Mouse (Mus musculus): ENCODE data around the gene Ocm. TPM values are rescaled to one million over a fixed set of nuclear protein-coding genes. Genes with fewer than 3 reads are reported as not detected.

The Ocm gene
- polyA plus RNA-seq, 1 experiment from 2014 or later = not detected

DNA sequence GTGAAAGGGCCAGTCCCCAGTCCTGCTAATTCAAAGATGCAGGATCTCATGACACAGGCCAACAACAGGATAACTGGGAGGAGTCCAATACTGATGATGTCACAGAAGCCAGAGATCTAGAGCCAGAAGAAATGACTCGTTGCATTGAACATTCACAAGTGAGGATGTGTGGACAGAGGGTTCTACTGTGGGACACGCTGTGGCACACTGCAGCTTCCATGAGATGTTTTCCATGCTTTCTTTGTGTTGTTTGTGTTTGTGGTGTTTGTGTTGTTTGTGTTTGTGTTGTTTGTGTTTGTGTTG lies 50.9 kb downstream of the Ocm start:
- Histone ChIP-seq H3K27ac (peak overlapping the region; percentile 83), H3K9me3 (replicated peaks) (no peaks in the 10 kb centered on the region)

DNA sequence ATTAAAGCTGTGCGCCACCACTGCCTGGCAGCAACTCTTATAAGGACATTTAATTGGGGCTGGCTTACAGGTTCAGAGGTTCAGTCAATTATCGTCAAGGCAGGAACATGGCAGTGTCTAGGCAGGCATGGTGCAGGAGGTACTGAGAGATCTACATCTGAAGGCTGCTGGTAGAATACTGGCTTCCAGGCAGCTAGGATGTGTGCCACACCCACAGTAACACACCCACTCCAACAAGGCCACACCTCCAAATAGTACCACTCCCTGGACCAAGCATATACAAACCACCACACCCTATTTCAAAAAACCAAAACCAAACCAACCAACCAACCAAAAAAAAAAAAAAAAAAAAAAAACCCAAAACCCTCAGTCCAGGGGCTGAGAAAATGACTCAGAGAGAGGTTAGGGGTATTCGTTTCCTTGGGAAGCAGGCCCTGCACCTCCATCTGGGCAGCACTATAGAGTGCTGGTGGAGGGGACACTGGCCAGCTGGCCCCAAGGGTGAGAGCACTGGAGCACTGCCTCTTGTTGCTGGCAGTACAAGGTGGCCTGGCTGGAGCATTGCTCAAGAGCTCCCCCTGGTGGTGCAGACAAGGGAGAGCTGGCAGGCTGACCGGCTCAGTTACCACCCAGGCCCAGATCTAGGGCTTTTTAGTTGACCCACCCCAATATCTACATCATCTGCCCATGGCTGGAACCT lies 51.4 kb downstream of the Ocm start:
- H3K9ac ChIP-seq = no peak overlapping the region
- H3K4me2 ChIP-seq = peak overlapping the region; percentile 34; the same call in 1 of the 2 replicates
- H3K27me3 ChIP-seq (replicated peaks) = no peaks in the 10 kb centered on the region
- no peak overlapping the region for H3K4me3 ChIP-seq
- H3K36me3 ChIP-seq = no peaks in the 10 kb centered on the region
- H3K4me1 ChIP-seq = peaks cover 59% of the 10 kb centered on the region
- peak overlapping the region; percentile 83 for H3K27ac ChIP-seq
- 45% methylated on average over 4 of the region's 4 CpGs for WGBS (ENCODE audit: insufficient replicate concordance)
- peak; percentile 82 for ATAC-seq
- no peaks in the 10 kb centered on the region for H3K9me3 ChIP-seq (replicated peaks)

More for the DNA sequence above, 50.9 kb downstream of the Ocm start:
- Histone ChIP-seq H3K4me1 (peaks cover 59% of the 10 kb centered on the region), H3K4me2 (peak overlapping the region; percentile 29; the same call in 1 of the 2 replicates), H3K4me3 (no peak overlapping the region), H3K27me3 (replicated peaks) (no peaks in the 10 kb centered on the region), H3K9ac (no peak overlapping the region), H3K36me3 (no peaks in the 10 kb centered on the region)
- WGBS (ENCODE audit: insufficient replicate concordance) = 56% methylated on average over 2 of the region's 2 CpGs
- ATAC-seq = peak; percentile 15

DNA sequence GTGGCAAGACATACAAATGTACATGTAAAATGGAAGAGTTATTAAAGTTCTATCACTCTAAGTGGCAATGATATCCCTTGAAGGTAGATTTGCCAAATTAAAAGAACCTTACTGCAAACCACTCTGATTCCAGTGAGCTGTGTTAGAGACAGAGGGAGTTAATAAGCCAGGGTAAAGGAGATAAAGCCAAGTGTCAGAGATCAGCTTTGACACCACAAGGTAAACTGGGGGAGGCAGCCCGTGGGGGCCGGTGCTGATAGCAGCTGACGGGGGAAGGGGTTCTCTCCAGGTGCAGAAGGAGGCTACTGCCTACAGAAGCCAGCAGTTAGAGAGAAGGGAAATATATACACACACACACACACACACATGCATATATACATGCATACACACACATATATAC lies 53.8 kb downstream of the Ocm start:
- no peak overlapping the region for H3K9ac ChIP-seq
- no peaks in the 10 kb centered on the region for H3K9me3 ChIP-seq (replicated peaks)
- ATAC-seq = no peak
- H3K4me3 ChIP-seq = no peak overlapping the region
- 17% methylated on average over 3 of the region's 3 CpGs for WGBS (ENCODE audit: insufficient replicate concordance)
- H3K36me3 ChIP-seq = no peaks in the 10 kb centered on the region
- no peaks in the 10 kb centered on the region for H3K27me3 ChIP-seq (replicated peaks)
- no peak overlapping the region for H3K27ac ChIP-seq
- no peak overlapping the region for H3K4me2 ChIP-seq
- peaks cover 55% of the 10 kb centered on the region for H3K4me1 ChIP-seq

Other genes with a start within 250 kb of the Ocm start
- gene Eif2ak1, start 208.9 kb downstream of the Ocm start, polyA plus RNA-seq (2016; fragmentation: Nextera tagmentation; extraction: Ambion mirVana) = 109 and 110 TPM in 2 replicates
- 0.41 and 0.54 TPM in 2 replicates for gene Ankrd61, start 129.0 kb downstream of the Ocm start, polyA plus RNA-seq (2016; fragmentation: Nextera tagmentation; extraction: Ambion mirVana)
- gene Aimp2, start 116.8 kb downstream of the Ocm start, polyA plus RNA-seq (2016; fragmentation: Nextera tagmentation; extraction: Ambion mirVana) = 82.8 and 83.1 TPM in 2 replicates
- 23.8 and 24.8 TPM in 2 replicates for gene Pms2, start 116.7 kb downstream of the Ocm start, polyA plus RNA-seq (2016; fragmentation: Nextera tagmentation; extraction: Ambion mirVana)
- gene Gm42421, start 98.5 kb downstream of the Ocm start, polyA plus RNA-seq (2016; fragmentation: Nextera tagmentation; extraction: Ambion mirVana) = 0.18 TPM in 1 of 2 replicates, not detected in the other
- 0.28 and 0.37 TPM in 2 replicates for gene Rsph10b, start 93.6 kb downstream of the Ocm start, polyA plus RNA-seq (2016; fragmentation: Nextera tagmentation; extraction: Ambion mirVana)
- 58.9 and 62.1 TPM in 2 replicates for gene Ccz1, start 11.8 kb downstream of the Ocm start, polyA plus RNA-seq (2016; fragmentation: Nextera tagmentation; extraction: Ambion mirVana)
- gene Lmtk2, start 73.8 kb upstream of the Ocm start, polyA plus RNA-seq (2016; fragmentation: Nextera tagmentation; extraction: Ambion mirVana) = 4.1 and 4.3 TPM in 2 replicates
- gene Bhlha15, start 163.6 kb upstream of the Ocm start, polyA plus RNA-seq (2016; fragmentation: Nextera tagmentation; extraction: Ambion mirVana) = 0.86 and 0.94 TPM in 2 replicates
- 4.8 TPM in 2 replicates for gene Tecpr1, start 196.9 kb upstream of the Ocm start, polyA plus RNA-seq (2016; fragmentation: Nextera tagmentation; extraction: Ambion mirVana)
- 37.7 and 40.3 TPM in 2 replicates for gene Bri3, start 217.8 kb upstream of the Ocm start, polyA plus RNA-seq (2016; fragmentation: Nextera tagmentation; extraction: Ambion mirVana)